Mouse (Mus musculus): ENCODE data around the gene Bcor.

DNA sequence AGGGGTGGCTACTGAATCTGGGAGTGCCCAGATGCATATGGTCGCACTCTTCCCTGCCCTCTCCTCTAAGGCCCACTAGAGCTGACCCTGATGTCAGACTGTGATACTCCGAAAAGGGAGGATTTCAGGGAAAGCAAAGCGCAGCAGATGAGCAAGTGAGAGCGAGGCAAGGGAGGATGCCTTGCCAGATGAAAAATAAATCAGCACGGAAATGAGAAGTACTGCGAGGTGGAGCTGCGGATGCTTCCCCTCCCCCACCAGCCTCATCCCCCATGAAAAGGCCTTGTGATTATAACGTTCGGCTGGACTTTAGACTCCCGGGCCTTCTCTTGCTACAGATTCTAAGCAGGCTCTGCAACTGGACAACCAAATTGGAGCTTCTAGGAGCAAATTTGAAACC is 76.5 kb downstream of the Bcor start:
- TF ChIP-seq CTCF (IDR thresholded peaks at IDR 0.05; ENCODE audit: low read depth, low read length) (no peak), POLR2A (IDR thresholded peaks at IDR 0.05; ENCODE audit: extremely low read depth, insufficient read depth, low read length) (no peak)

Data from liver, adult 2 months (tissue).